In genomic region chr13:13953874-13954832, GRCm38 (mm10) we compare ENCODE assay signal across 8 mouse cellular contexts. TPM values are rescaled to one million over a fixed set of nuclear protein-coding genes. Genes with fewer than 3 reads are reported as not detected.
DNase-seq lines count a peak whose midpoint lies in the region; ATAC-seq and TF ChIP-seq lines count a peak whose summit lies in the region.

B3galnt2 (plus strand) TSS chr13:13954469.

- TF ChIP-seq CTCF in cortical plate, adult 2 months (IDR thresholded peaks at IDR 0.05; ENCODE audit: extremely low read depth, insufficient read depth, low read length), result no peak

- no peak within 1 kb of the TSS for H3K27ac ChIP-seq in cortical plate, adult 2 months (ENCODE audit: insufficient read depth, low read length)

- H3K4me1 ChIP-seq in cortical plate, adult 2 months (ENCODE audit: control insufficient read depth, insufficient read depth, low read length), result peaks cover 2% of the 10 kb centered on the region; the same call in 1 of the 2 replicates
- H3K4me1 ChIP-seq in megakaryocyte, embryonic 14.5 days, result peaks cover 44% of the 10 kb centered on the region

- peak; percentile 97 for TF ChIP-seq POLR2A in cortical plate, adult 2 months (IDR thresholded peaks at IDR 0.05; ENCODE audit: extremely low read depth, insufficient read depth, low read length)

- peak within 1 kb of the TSS; percentile 69 for H3K4me3 ChIP-seq in cortical plate, adult 2 months (ENCODE audit: insufficient read depth, low read length)
- peak within 1 kb of the TSS; percentile 100 for H3K4me3 ChIP-seq in megakaryocyte, embryonic 14.5 days (replicated peaks)

- H3K27me3 ChIP-seq in megakaryocyte, embryonic 14.5 days (replicated peaks), result no peaks in the 10 kb centered on the region

- peaks cover 30% of the 10 kb centered on the region for H3K36me3 ChIP-seq in megakaryocyte, embryonic 14.5 days (replicated peaks; ENCODE audit: low read length)

- peak; percentile 93 for ATAC-seq in activated CD4-positive, CD25-positive, alpha-beta regulatory T cell, adult 4 months

- peaks cover 9% of the 10 kb centered on the region; the same call in 1 of the 2 replicates for H3K9me3 ChIP-seq in megakaryocyte, embryonic 14.5 days

- peak; percentile 91 to 96 for DNase-seq in gastrocnemius, adult 8-10 months (ENCODE audit: low spot score in 2 of 2)
- DNase-seq in hindlimb bud, embryonic 11.5 days (ENCODE audit: extremely low spot score, low read depth, low spot score), result peak; percentile 98
- peak; percentile 84 to 98 for DNase-seq in left cerebral cortex, adult 8-10 months (ENCODE audit: low spot score in 2 of 2)
- DNase-seq in right cerebral cortex, postnatal 10 days (ENCODE audit: low spot score in 2 of 2), result peak; percentile 98 to 99
- DNase-seq in urinary bladder, postnatal 25 days (ENCODE audit: low spot score), result peak; percentile 88

RNA-seq across cellular contexts. Expression of gene B3galnt2, which starts in this region (rescaled TPM):
- polyA plus RNA-seq in activated CD4-positive, CD25-positive, alpha-beta regulatory T cell, adult 4 months (2017; shearing (Covaris generic)), result 10 to 100 TPM; 10.4 to 14.0 TPM
- polyA plus RNA-seq in cortical plate, adult 2 months (2012; rRNA removed), result 19.8 and 22.2 TPM in 2 replicates
- 10 to 100 TPM; 67.8 to 85.4 (median 73.2) TPM for total RNA-seq in gastrocnemius, adult 8-10 months (2022)
- total RNA-seq in left cerebral cortex, adult 8-10 months (2022), result 10 to 100 TPM; 12.3 to 16.4 (median 15.3) TPM
- 7.6 and 47.3 TPM in 2 replicates for polyA plus RNA-seq in megakaryocyte, embryonic 14.5 days (2012; ENCODE audit: insufficient read depth, low replicate concordance)
